Mouse (Mus musculus) hindbrain, embryonic 16.5 days (tissue): Measurements from ENCODE around the gene Zfp598. TPM values are rescaled to one million over a fixed set of nuclear protein-coding genes. Genes with fewer than 3 reads are reported as not detected.
"Not testable (repeated sequence)": the region's sequence is repeated elsewhere in the genome, so short reads cannot be mapped to it uniquely, and the experiment has no call there.

Experiments
- ATAC-seq: fragments of 200-750 bp; cut with Nextera tagmentation; 2 replicates; pipeline ENCODE4 v1.8.0; 2017; ENCODE audit warnings: moderate TSS enrichment, moderate library complexity
- H3K27ac ChIP-seq: fragments of 300-500 bp; sonication (generic); 2 replicates; pipeline ENCODE4 v1.5.1; 2014; ENCODE audit warnings: low read depth, mild to moderate bottlenecking, control low read depth, low read length, moderate library complexity
- H3K27me3 ChIP-seq: fragments of 300-500 bp; sonication (generic); replicated peaks from 2 replicates; pipeline ENCODE4 v1.6.1; 2014; ENCODE audit warnings: low read length; ENCODE audit not compliant: control insufficient read depth, insufficient read depth
- H3K36me3 ChIP-seq: fragments of 300-500 bp; sonication (generic); 2 replicates; pipeline ENCODE4 v1.6.1; 2014; ENCODE audit warnings: mild to moderate bottlenecking, low read length, moderate library complexity, mixed read lengths; ENCODE audit not compliant: control insufficient read depth, insufficient read depth
- H3K4me1 ChIP-seq: fragments of 300-500 bp; sonication (generic); 2 replicates; pipeline ENCODE4 v1.6.1; 2014; ENCODE audit warnings: low read depth, low read length; ENCODE audit not compliant: control insufficient read depth, insufficient read depth
- H3K4me2 ChIP-seq: fragments of 300-500 bp; sonication (generic); 2 replicates; pipeline ENCODE4 v1.6.1; 2014; ENCODE audit warnings: mild to moderate bottlenecking, low read length, control low read depth, moderate library complexity
- H3K4me3 ChIP-seq: fragments of 300-500 bp; sonication (generic); 2 replicates; pipeline ENCODE4 v1.5.1; 2014; ENCODE audit warnings: mild to moderate bottlenecking, low read length, control low read depth, moderate library complexity
- H3K9ac ChIP-seq: fragments of 300-500 bp; sonication (generic); 2 replicates; pipeline ENCODE4 v1.6.1; 2014; ENCODE audit warnings: low read depth, mild to moderate bottlenecking, control low read depth, low read length, moderate library complexity
- H3K9me3 ChIP-seq: fragments of 300-500 bp; sonication (generic); 2 replicates; pipeline ENCODE4 v1.6.1; 2014; ENCODE audit warnings: mild to moderate bottlenecking, low read length, moderate library complexity; ENCODE audit not compliant: control insufficient read depth
- WGBS: fragments of 180-500 bp; shearing (Covaris S2); extraction: QIAGEN DNeasy Blood & Tissue Kit; methylation state at CpG from one replicate; pipeline ENCODE4 v1.1.7; 2014; 5-methylcytosine and 5-hydroxymethylcytosine counted together
- polyA plus RNA-seq: library from polyadenylated mRNA; unstranded; fragments of >200 nt; fragmentation: Nextera tagmentation; extraction: Ambion mirVana; gene quantifications from 2 replicates; pipeline ENCODE4 v1.2.1, GENCODE M21; 2015

Zfp598 gene
- polyA plus RNA-seq, 1 experiment from 2014 or later = 10.8 TPM

GRCm38 (mm10) chr17:24651835-24652234 is 17.7 kb upstream of the Zfp598 start:
- no peak overlapping the region for H3K4me3 ChIP-seq
- H3K27me3 ChIP-seq = no peaks in the 10 kb centered on the region; the same call in 1 of the 2 replicates
- H3K4me2 ChIP-seq = no peak overlapping the region
- H3K9ac ChIP-seq = no peak overlapping the region
- H3K36me3 ChIP-seq = no peaks in the 10 kb centered on the region
- H3K27ac ChIP-seq = no peak overlapping the region
- no peak for ATAC-seq
- WGBS = 59% methylated on average over 3 of the region's 3 CpGs
- peaks cover 15% of the 10 kb centered on the region for H3K4me1 ChIP-seq
- H3K9me3 ChIP-seq = no peaks in the 10 kb centered on the region

DNA sequence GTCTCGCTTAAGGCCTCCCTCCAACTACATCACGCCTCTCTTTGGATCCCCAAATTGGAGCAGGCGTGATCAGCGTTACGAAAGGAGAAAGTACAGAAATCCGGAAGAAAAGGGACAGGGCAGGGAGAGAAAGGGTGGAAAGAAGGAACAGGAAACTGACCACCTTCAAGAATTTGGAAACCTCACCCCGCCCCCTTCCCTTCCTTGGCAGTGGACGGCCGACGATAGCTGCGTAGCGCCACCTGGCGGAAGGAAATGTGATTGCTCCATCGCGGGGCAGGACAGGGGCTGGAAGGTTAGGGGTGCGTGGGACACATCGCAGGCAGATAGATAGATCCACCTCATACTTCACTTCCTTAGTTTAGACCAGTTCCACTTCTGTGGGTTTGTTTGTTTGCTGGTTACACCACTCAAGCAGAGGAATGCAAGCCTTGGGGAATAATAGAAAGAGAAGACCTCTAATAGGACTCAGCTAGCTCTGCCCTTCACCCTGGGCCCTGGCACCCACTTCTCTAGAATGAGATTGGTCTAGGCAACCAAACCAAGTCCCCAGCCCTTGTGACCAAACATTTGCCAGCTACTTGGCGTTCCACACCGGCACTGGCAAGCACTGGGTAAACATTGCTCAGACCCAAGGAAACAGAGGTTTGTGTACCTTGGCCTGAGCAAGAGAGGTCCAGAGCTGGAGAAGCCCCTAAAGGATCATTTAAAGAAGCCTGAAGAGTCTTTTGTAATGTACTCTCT is 15.3 kb upstream of the Zfp598 start:
- 4% methylated on average over 19 of the region's 19 CpGs for WGBS

DNA sequence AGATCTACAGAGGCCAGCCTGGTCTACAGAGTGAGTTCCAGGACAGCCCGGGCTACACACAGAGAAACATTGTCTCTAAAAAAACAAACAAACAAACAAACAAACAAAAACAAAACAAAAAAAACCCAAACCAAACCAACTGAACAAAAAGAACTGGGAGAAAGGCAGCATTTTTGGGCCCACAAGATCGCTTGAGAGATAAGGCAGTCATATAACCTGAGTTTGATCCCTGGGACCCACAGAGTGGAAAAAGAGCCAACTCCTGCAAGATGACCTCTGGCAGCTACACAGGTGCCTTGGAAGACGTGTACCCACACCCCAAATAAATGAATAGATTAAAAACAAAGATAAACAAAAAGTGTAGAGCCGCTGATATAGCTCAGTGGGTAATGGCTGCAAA is 14.5 kb upstream of the Zfp598 start:
- Histone ChIP-seq H3K27ac (no peak overlapping the region), H3K4me2 (no peak overlapping the region), H3K4me3 (no peak overlapping the region), H3K27me3 (peaks cover 24% of the 10 kb centered on the region), H3K36me3 (no peaks in the 10 kb centered on the region), H3K9ac (no peak overlapping the region), H3K4me1 (peaks cover 15% of the 10 kb centered on the region), H3K9me3 (no peaks in the 10 kb centered on the region)
- 80% methylated on average over 4 of the region's 4 CpGs for WGBS
- ATAC-seq = no peak

More for the DNA sequence above, 15.3 kb upstream of the Zfp598 start:
- H3K36me3 ChIP-seq = no peaks in the 10 kb centered on the region
- no peaks in the 10 kb centered on the region for H3K9me3 ChIP-seq
- peak overlapping the region; percentile 53 for H3K4me2 ChIP-seq
- ATAC-seq = peak; percentile 54; the same call in 1 of the 2 replicates
- peaks cover 20% of the 10 kb centered on the region for H3K4me1 ChIP-seq
- peak overlapping the region; percentile 24; the same call in 1 of the 2 replicates for H3K9ac ChIP-seq
- H3K27me3 ChIP-seq = peaks cover 18% of the 10 kb centered on the region
- no peak overlapping the region for H3K27ac ChIP-seq
- peak overlapping the region; percentile 19 for H3K4me3 ChIP-seq

- Histone ChIP-seq H3K9ac (peak within 1 kb of the TSS; percentile 42), H3K27ac (no peak within 1 kb of the TSS), H3K27me3 (peaks cover 27% of the 10 kb centered on the region), H3K36me3 (no peaks in the 10 kb centered on the region), H3K4me1 (peaks cover 10% of the 10 kb centered on the region), H3K9me3 (no peaks in the 10 kb centered on the region), H3K4me2 (peak within 1 kb of the TSS; percentile 60), H3K4me3 (peak within 1 kb of the TSS; percentile 38)
- WGBS = 1% methylated on average over 42 of the region's 47 CpGs
- ATAC-seq = no peak; the same call in 1 of the 2 replicates
These were observed 11.3 kb upstream of the Zfp598 start, which contains the start of gene Npw for GRCm38 (mm10) chr17:24658017-24658758. Gene Npw (minus strand): TSS chr17:24658457.

GRCm38 (mm10) chr17:24667011-24667410 is 2.5 kb upstream of the Zfp598 start:
- H3K4me2 ChIP-seq, ATAC-seq, H3K36me3 ChIP-seq, H3K27ac ChIP-seq, H3K9ac ChIP-seq, H3K9me3 ChIP-seq, H3K27me3 ChIP-seq, H3K4me3 ChIP-seq: not testable (repeated sequence)
- 73% methylated on average over 7 of the region's 7 CpGs for WGBS
- peaks cover 22% of the 10 kb centered on the region for H3K4me1 ChIP-seq

GRCm38 (mm10) chr17:24667416-24667815 is 2.1 kb upstream of the Zfp598 start:
- Histone ChIP-seq H3K4me2 (no peak overlapping the region), H3K4me1 (peaks cover 26% of the 10 kb centered on the region), H3K27ac (no peak overlapping the region), H3K9ac (no peak overlapping the region), H3K4me3 (no peak overlapping the region), H3K36me3 (no peaks in the 10 kb centered on the region), H3K27me3 (no peaks in the 10 kb centered on the region), H3K9me3 (no peaks in the 10 kb centered on the region)
- ATAC-seq = no peak
- 24% methylated on average over 6 of the region's 6 CpGs for WGBS

- H3K4me2 ChIP-seq = peak overlapping the region; percentile 93
- H3K36me3 ChIP-seq, H3K27me3 ChIP-seq, H3K9me3 ChIP-seq: not testable (repeated sequence)
- H3K4me1 ChIP-seq = peaks cover 26% of the 10 kb centered on the region
- ATAC-seq = peak; percentile 24
- peak overlapping the region; percentile 71 for H3K27ac ChIP-seq
- H3K4me3 ChIP-seq = peak overlapping the region; percentile 97
- peak overlapping the region; percentile 99 for H3K9ac ChIP-seq
- 14% methylated on average over 15 of the region's 15 CpGs for WGBS
These were observed 308 bp upstream of the Zfp598 start for GRCm38 (mm10) chr17:24669214-24669544.

- no peak for ATAC-seq
These were observed 858 bp downstream of the Zfp598 start for GRCm38 (mm10) chr17:24670246-24670844.

GRCm38 (mm10) chr17:24671346-24671745 is 1.9 kb downstream of the Zfp598 start:
- no peak overlapping the region; the same call in 1 of the 2 replicates for H3K4me3 ChIP-seq
- H3K4me1 ChIP-seq = peaks cover 26% of the 10 kb centered on the region
- no peak overlapping the region for H3K9ac ChIP-seq
- no peaks in the 10 kb centered on the region for H3K36me3 ChIP-seq
- H3K4me2 ChIP-seq = peak overlapping the region; percentile 93
- no peak for ATAC-seq
- 67% methylated on average over 5 of the region's 5 CpGs for WGBS
- H3K27ac ChIP-seq = no peak overlapping the region
- H3K9me3 ChIP-seq = no peaks in the 10 kb centered on the region
- H3K27me3 ChIP-seq = no peaks in the 10 kb centered on the region

More at GRCm38 (mm10) chr17:24670246-24670844, 858 bp downstream of the Zfp598 start:
- Histone ChIP-seq H3K9ac (peak overlapping the region; percentile 99), H3K9me3 (no peaks in the 10 kb centered on the region), H3K4me2 (peak overlapping the region; percentile 93), H3K27me3 (no peaks in the 10 kb centered on the region), H3K36me3 (no peaks in the 10 kb centered on the region), H3K4me3 (peak overlapping the region; percentile 97), H3K4me1 (peaks cover 26% of the 10 kb centered on the region), H3K27ac (peak overlapping the region; percentile 92)
- 12% methylated on average over 8 of the region's 8 CpGs for WGBS
